Mouse (Mus musculus): ENCODE data around the gene Gabpa. TPM values are rescaled to one million over a fixed set of nuclear protein-coding genes. Genes with fewer than 3 reads are reported as not detected.

Gene Gabpa
- polyA plus RNA-seq (2015; fragmentation: Nextera tagmentation; extraction: Ambion mirVana) = 27.8 and 29.8 TPM in 2 replicates

GRCm38 (mm10) chr16:84834745-84835440 is at the start of gene Gabpa:
TSS of gene Gabpa (plus strand) at chr16:84834925.
- peak within 1 kb of the TSS; percentile 64 for H3K4me2 ChIP-seq (replicated peaks)
- H3K4me1 ChIP-seq (replicated peaks) = 0 out of 2 replicates have a peak, but pooled peaks cover 3% of the 10 kb centered on the region
- H3K27ac ChIP-seq = peak within 1 kb of the TSS; percentile 99
- H3K9ac ChIP-seq = peak within 1 kb of the TSS; percentile 99
- H3K27me3 ChIP-seq (replicated peaks) = no peaks in the 10 kb centered on the region
- under 1% methylated on average over 52 of the region's 52 CpGs for WGBS
- peak within 1 kb of the TSS; percentile 99 for H3K4me3 ChIP-seq (replicated peaks)
- no peaks in the 10 kb centered on the region for H3K9me3 ChIP-seq
- H3K36me3 ChIP-seq = peaks cover 12% of the 10 kb centered on the region; the same call in 1 of the 2 replicates
- ATAC-seq = peak; percentile 93

- Histone ChIP-seq H3K4me2 (replicated peaks) (no peak overlapping the region), H3K4me3 (replicated peaks) (no peak overlapping the region), H3K4me1 (replicated peaks) (no peaks in the 10 kb centered on the region), H3K9ac (no peak overlapping the region), H3K27ac (no peak overlapping the region), H3K27me3 (replicated peaks) (no peaks in the 10 kb centered on the region), H3K36me3 (no peaks in the 10 kb centered on the region), H3K9me3 (no peaks in the 10 kb centered on the region)
- WGBS = 24% methylated on average over 7 of the region's 7 CpGs
- no peak for ATAC-seq
These were observed 49.8 kb upstream of the Gabpa start for GRCm38 (mm10) chr16:84784966-84785365.

- Histone ChIP-seq H3K4me1 (replicated peaks) (no peaks in the 10 kb centered on the region), H3K4me2 (replicated peaks) (no peak overlapping the region), H3K9ac (no peak overlapping the region), H3K27me3 (replicated peaks) (no peaks in the 10 kb centered on the region), H3K27ac (no peak overlapping the region), H3K9me3 (no peaks in the 10 kb centered on the region), H3K36me3 (no peaks in the 10 kb centered on the region), H3K4me3 (replicated peaks) (no peak overlapping the region)
- ATAC-seq = no peak
- 68% methylated on average over 2 of the region's 2 CpGs for whole genome bisulfite sequencing
These were observed 44.0 kb upstream of the Gabpa start for GRCm38 (mm10) chr16:84790595-84791165.

- Histone ChIP-seq H3K4me3 (replicated peaks) (no peak overlapping the region), H3K4me2 (replicated peaks) (no peak overlapping the region), H3K9ac (no peak overlapping the region), H3K36me3 (no peaks in the 10 kb centered on the region), H3K4me1 (replicated peaks) (no peaks in the 10 kb centered on the region), H3K9me3 (no peaks in the 10 kb centered on the region), H3K27ac (no peak overlapping the region), H3K27me3 (replicated peaks) (no peaks in the 10 kb centered on the region)
- ATAC-seq = no peak
- 86% methylated on average over 14 of the region's 14 CpGs for WGBS
These were observed 41.3 kb upstream of the Gabpa start for GRCm38 (mm10) chr16:84793401-84793800.

- no peak overlapping the region for H3K4me3 ChIP-seq (replicated peaks)
- no peaks in the 10 kb centered on the region for H3K27me3 ChIP-seq (replicated peaks)
- H3K4me1 ChIP-seq (replicated peaks) = no peaks in the 10 kb centered on the region
- no peaks in the 10 kb centered on the region for H3K9me3 ChIP-seq
- ATAC-seq = no peak
- no peak overlapping the region for H3K9ac ChIP-seq
- no peak overlapping the region for H3K4me2 ChIP-seq (replicated peaks)
- 66% methylated on average over 3 of the region's 3 CpGs for WGBS
- H3K27ac ChIP-seq = no peak overlapping the region
- no peaks in the 10 kb centered on the region for H3K36me3 ChIP-seq
These were observed 39.4 kb upstream of the Gabpa start for GRCm38 (mm10) chr16:84795337-84795736.

GRCm38 (mm10) chr16:84796678-84797077 is 38.0 kb upstream of the Gabpa start:
- H3K9ac ChIP-seq = no peak overlapping the region
- no peaks in the 10 kb centered on the region for H3K36me3 ChIP-seq
- H3K4me3 ChIP-seq (replicated peaks) = no peak overlapping the region
- no peak for ATAC-seq
- no peak overlapping the region for H3K4me2 ChIP-seq (replicated peaks)
- no peaks in the 10 kb centered on the region for H3K27me3 ChIP-seq (replicated peaks)
- no peaks in the 10 kb centered on the region for H3K9me3 ChIP-seq
- H3K27ac ChIP-seq = no peak overlapping the region
- 80% methylated on average over 9 of the region's 9 CpGs for WGBS
- no peaks in the 10 kb centered on the region for H3K4me1 ChIP-seq (replicated peaks)

- 91% methylated on average over 1 of the region's 2 CpGs for WGBS
- Histone ChIP-seq H3K27me3 (replicated peaks) (no peaks in the 10 kb centered on the region), H3K27ac (no peak overlapping the region), H3K4me1 (replicated peaks) (no peaks in the 10 kb centered on the region), H3K9me3 (no peaks in the 10 kb centered on the region), H3K4me3 (replicated peaks) (no peak overlapping the region), H3K36me3 (no peaks in the 10 kb centered on the region), H3K9ac (no peak overlapping the region), H3K4me2 (replicated peaks) (no peak overlapping the region)
- no peak for ATAC-seq
These were observed 34.7 kb upstream of the Gabpa start for GRCm38 (mm10) chr16:84800038-84800437.

- Histone ChIP-seq H3K4me2 (replicated peaks) (no peak overlapping the region), H3K9me3 (no peaks in the 10 kb centered on the region), H3K36me3 (no peaks in the 10 kb centered on the region), H3K9ac (no peak overlapping the region), H3K4me1 (replicated peaks) (no peaks in the 10 kb centered on the region), H3K27ac (no peak overlapping the region), H3K27me3 (replicated peaks) (no peaks in the 10 kb centered on the region), H3K4me3 (replicated peaks) (no peak overlapping the region)
- ATAC-seq = 0 out of 2 replicates have a peak, but pooled peaks have one; percentile 23
- WGBS = 56% methylated on average over 6 of the region's 6 CpGs
These were observed 32.5 kb upstream of the Gabpa start for GRCm38 (mm10) chr16:84802217-84802616.

GRCm38 (mm10) chr16:84804866-84805265 is 29.9 kb upstream of the Gabpa start:
- Histone ChIP-seq H3K4me1 (replicated peaks) (no peaks in the 10 kb centered on the region), H3K27ac (no peak overlapping the region), H3K4me3 (replicated peaks) (no peak overlapping the region), H3K9me3 (no peaks in the 10 kb centered on the region), H3K4me2 (replicated peaks) (no peak overlapping the region), H3K9ac (no peak overlapping the region), H3K27me3 (replicated peaks) (no peaks in the 10 kb centered on the region), H3K36me3 (no peaks in the 10 kb centered on the region)
- ATAC-seq = no peak
- 73% methylated on average over 5 of the region's 5 CpGs for WGBS

- Histone ChIP-seq H3K27me3 (replicated peaks) (no peaks in the 10 kb centered on the region), H3K36me3 (no peaks in the 10 kb centered on the region), H3K4me3 (replicated peaks) (no peak overlapping the region), H3K27ac (no peak overlapping the region), H3K9ac (no peak overlapping the region), H3K4me1 (replicated peaks) (no peaks in the 10 kb centered on the region), H3K4me2 (replicated peaks) (no peak overlapping the region), H3K9me3 (no peaks in the 10 kb centered on the region)
- 84% methylated on average over 3 of the region's 3 CpGs for WGBS
- no peak for ATAC-seq
These were observed 28.6 kb upstream of the Gabpa start for GRCm38 (mm10) chr16:84806175-84806574.

GRCm38 (mm10) chr16:84807874-84808273 is 26.9 kb upstream of the Gabpa start:
- 88% methylated on average over 7 of the region's 7 CpGs for WGBS
- H3K36me3 ChIP-seq = no peaks in the 10 kb centered on the region

GRCm38 (mm10) chr16:84810254-84810653 is 24.5 kb upstream of the Gabpa start:
- Histone ChIP-seq H3K4me1 (replicated peaks) (no peaks in the 10 kb centered on the region), H3K4me3 (replicated peaks) (no peak overlapping the region), H3K9me3 (no peaks in the 10 kb centered on the region), H3K27me3 (replicated peaks) (no peaks in the 10 kb centered on the region), H3K36me3 (no peaks in the 10 kb centered on the region), H3K9ac (no peak overlapping the region), H3K4me2 (replicated peaks) (no peak overlapping the region), H3K27ac (no peak overlapping the region)
- WGBS = 94% methylated on average over 1 of the region's 1 CpGs
- no peak for ATAC-seq

More at GRCm38 (mm10) chr16:84807874-84808273, 26.9 kb upstream of the Gabpa start:
- no peak overlapping the region for H3K9ac ChIP-seq
- no peak overlapping the region for H3K4me3 ChIP-seq (replicated peaks)
- ATAC-seq = no peak
- H3K9me3 ChIP-seq = no peaks in the 10 kb centered on the region
- no peak overlapping the region for H3K4me2 ChIP-seq (replicated peaks)
- no peaks in the 10 kb centered on the region for H3K27me3 ChIP-seq (replicated peaks)
- no peak overlapping the region for H3K27ac ChIP-seq
- no peaks in the 10 kb centered on the region for H3K4me1 ChIP-seq (replicated peaks)

GRCm38 (mm10) chr16:84813852-84814251 is 20.9 kb upstream of the Gabpa start:
- no peak overlapping the region for H3K9ac ChIP-seq
- no peaks in the 10 kb centered on the region for H3K36me3 ChIP-seq
- no peaks in the 10 kb centered on the region for H3K27me3 ChIP-seq (replicated peaks)
- no peaks in the 10 kb centered on the region for H3K4me1 ChIP-seq (replicated peaks)
- no peak overlapping the region for H3K4me2 ChIP-seq (replicated peaks)
- no peak overlapping the region for H3K4me3 ChIP-seq (replicated peaks)
- no peaks in the 10 kb centered on the region for H3K9me3 ChIP-seq
- WGBS = 71% methylated on average over 8 of the region's 8 CpGs
- no peak for ATAC-seq
- H3K27ac ChIP-seq = no peak overlapping the region

Measured in intestine, embryonic 15.5 days (tissue).